Mouse (Mus musculus): ENCODE measurements at regions not wholly inside any gene's neighbourhood (a gene's known extent, or its start where the extent isn't known, plus 50 kb on each side); places are given as distances from the start of the nearest gene placed in this dataset.
"Not testable (repeated sequence)": the region's sequence is repeated elsewhere in the genome, so short reads cannot be mapped to it uniquely, and the experiment has no call there.

GRCm38 (mm10) chr10:38383161-38383560, 438.4 kb downstream of the Rfpl4b start:
- Histone ChIP-seq H3K27ac (ENCODE audit: low read length) (no peak overlapping the region), H3K4me1 (ENCODE audit: control insufficient read depth, insufficient read depth, low read length) (no peaks in the 10 kb centered on the region), H3K9me3 (replicated peaks; ENCODE audit: control insufficient read depth, low read length) (no peaks in the 10 kb centered on the region), H3K36me3 (ENCODE audit: control insufficient read depth, insufficient read depth, low read length) (no peaks in the 10 kb centered on the region), H3K4me2 (ENCODE audit: low read depth, low read length) (no peak overlapping the region), H3K27me3 (ENCODE audit: control insufficient read depth, insufficient read depth, low read length) (no peaks in the 10 kb centered on the region), H3K4me3 (replicated peaks; ENCODE audit: low read length) (no peak overlapping the region), H3K9ac (ENCODE audit: low read length) (no peak overlapping the region)
- no peak for ATAC-seq (ENCODE audit: insufficient read depth, low FRiP score)
- WGBS, result 29% methylated on average over 2 of the region's 2 CpGs

GRCm38 (mm10) chr10:38381873-38382296, 439.7 kb downstream of the Rfpl4b start:
- ATAC-seq (ENCODE audit: insufficient read depth, low FRiP score), result no peak
- Histone ChIP-seq H3K9me3 (replicated peaks; ENCODE audit: control insufficient read depth, low read length) (no peaks in the 10 kb centered on the region), H3K4me2 (ENCODE audit: low read depth, low read length) (no peak overlapping the region), H3K4me1 (ENCODE audit: control insufficient read depth, insufficient read depth, low read length) (no peaks in the 10 kb centered on the region), H3K27me3 (ENCODE audit: control insufficient read depth, insufficient read depth, low read length) (no peaks in the 10 kb centered on the region), H3K36me3 (ENCODE audit: control insufficient read depth, insufficient read depth, low read length) (no peaks in the 10 kb centered on the region), H3K9ac (ENCODE audit: low read length) (no peak overlapping the region), H3K4me3 (replicated peaks; ENCODE audit: low read length) (no peak overlapping the region), H3K27ac (ENCODE audit: low read length) (no peak overlapping the region)
- 83% methylated on average over 7 of the region's 7 CpGs for WGBS

- Histone ChIP-seq H3K36me3 (ENCODE audit: control insufficient read depth, insufficient read depth, low read length) (no peaks in the 10 kb centered on the region), H3K9me3 (replicated peaks; ENCODE audit: control insufficient read depth, low read length) (no peaks in the 10 kb centered on the region), H3K4me2 (ENCODE audit: low read depth, low read length) (no peak overlapping the region), H3K27ac (ENCODE audit: low read length) (no peak overlapping the region), H3K4me1 (ENCODE audit: control insufficient read depth, insufficient read depth, low read length) (no peaks in the 10 kb centered on the region), H3K9ac (ENCODE audit: low read length) (no peak overlapping the region), H3K27me3 (ENCODE audit: control insufficient read depth, insufficient read depth, low read length) (no peaks in the 10 kb centered on the region), H3K4me3 (replicated peaks; ENCODE audit: low read length) (no peak overlapping the region)
- 60% methylated on average over 2 of the region's 2 CpGs for WGBS
- no peak for ATAC-seq (ENCODE audit: insufficient read depth, low FRiP score)
These were observed 441.2 kb downstream of the Rfpl4b start for GRCm38 (mm10) chr10:38380388-38380787.

- H3K4me2 ChIP-seq (ENCODE audit: low read depth, low read length), result no peak overlapping the region
- 87% methylated on average over 2 of the region's 2 CpGs for WGBS
These were observed 454.8 kb downstream of the Rfpl4b start for GRCm38 (mm10) chr10:38366776-38367175.

GRCm38 (mm10) chr10:38364876-38365275, 456.7 kb downstream of the Rfpl4b start:
- no peaks in the 10 kb centered on the region for H3K4me1 ChIP-seq (ENCODE audit: control insufficient read depth, insufficient read depth, low read length)
- H3K27ac ChIP-seq (ENCODE audit: low read length), result no peak overlapping the region
- H3K4me2 ChIP-seq (ENCODE audit: low read depth, low read length), result no peak overlapping the region
- no peaks in the 10 kb centered on the region for H3K36me3 ChIP-seq (ENCODE audit: control insufficient read depth, insufficient read depth, low read length)
- H3K27me3 ChIP-seq (ENCODE audit: control insufficient read depth, insufficient read depth, low read length), result no peaks in the 10 kb centered on the region
- no peak overlapping the region for H3K4me3 ChIP-seq (replicated peaks; ENCODE audit: low read length)
- H3K9ac ChIP-seq (ENCODE audit: low read length), result no peak overlapping the region
- 79% methylated on average over 4 of the region's 4 CpGs for WGBS
- no peaks in the 10 kb centered on the region for H3K9me3 ChIP-seq (replicated peaks; ENCODE audit: control insufficient read depth, low read length)
- no peak for ATAC-seq (ENCODE audit: insufficient read depth, low FRiP score)

More at GRCm38 (mm10) chr10:38366776-38367175, 454.8 kb downstream of the Rfpl4b start:
- H3K9ac ChIP-seq (ENCODE audit: low read length), result no peak overlapping the region
- no peak overlapping the region for H3K27ac ChIP-seq (ENCODE audit: low read length)
- H3K36me3 ChIP-seq (ENCODE audit: control insufficient read depth, insufficient read depth, low read length), result no peaks in the 10 kb centered on the region
- H3K9me3 ChIP-seq (replicated peaks; ENCODE audit: control insufficient read depth, low read length), result no peaks in the 10 kb centered on the region
- no peaks in the 10 kb centered on the region for H3K4me1 ChIP-seq (ENCODE audit: control insufficient read depth, insufficient read depth, low read length)
- ATAC-seq (ENCODE audit: insufficient read depth, low FRiP score), result no peak
- no peaks in the 10 kb centered on the region for H3K27me3 ChIP-seq (ENCODE audit: control insufficient read depth, insufficient read depth, low read length)
- no peak overlapping the region for H3K4me3 ChIP-seq (replicated peaks; ENCODE audit: low read length)

GRCm38 (mm10) chr10:38357539-38358232, 463.9 kb downstream of the Rfpl4b start:
- Histone ChIP-seq H3K4me3 (replicated peaks; ENCODE audit: low read length) (no peak overlapping the region), H3K27ac (ENCODE audit: low read length) (no peak overlapping the region), H3K9me3 (replicated peaks; ENCODE audit: control insufficient read depth, low read length) (no peaks in the 10 kb centered on the region), H3K36me3 (ENCODE audit: control insufficient read depth, insufficient read depth, low read length) (no peaks in the 10 kb centered on the region), H3K4me2 (ENCODE audit: low read depth, low read length) (no peak overlapping the region), H3K27me3 (ENCODE audit: control insufficient read depth, insufficient read depth, low read length) (no peaks in the 10 kb centered on the region), H3K4me1 (ENCODE audit: control insufficient read depth, insufficient read depth, low read length) (no peaks in the 10 kb centered on the region), H3K9ac (ENCODE audit: low read length) (no peak overlapping the region)
- ATAC-seq (ENCODE audit: insufficient read depth, low FRiP score), result peak; percentile 58; the same call in 1 of the 2 replicates
- 49% methylated on average over 1 of the region's 1 CpGs for WGBS

GRCm38 (mm10) chr10:38353973-38354372, 467.6 kb downstream of the Rfpl4b start:
- H3K9me3 ChIP-seq (replicated peaks; ENCODE audit: control insufficient read depth, low read length), result no peaks in the 10 kb centered on the region
- 42% methylated on average over 2 of the region's 2 CpGs for WGBS
- no peak overlapping the region for H3K4me2 ChIP-seq (ENCODE audit: low read depth, low read length)
- H3K4me3 ChIP-seq (replicated peaks; ENCODE audit: low read length), result no peak overlapping the region
- no peak for ATAC-seq (ENCODE audit: insufficient read depth, low FRiP score)
- no peaks in the 10 kb centered on the region for H3K27me3 ChIP-seq (ENCODE audit: control insufficient read depth, insufficient read depth, low read length)
- no peaks in the 10 kb centered on the region for H3K36me3 ChIP-seq (ENCODE audit: control insufficient read depth, insufficient read depth, low read length)
- no peak overlapping the region for H3K27ac ChIP-seq (ENCODE audit: low read length)
- no peak overlapping the region for H3K9ac ChIP-seq (ENCODE audit: low read length)
- H3K4me1 ChIP-seq (ENCODE audit: control insufficient read depth, insufficient read depth, low read length), result no peaks in the 10 kb centered on the region

GRCm38 (mm10) chr10:38353526-38353925, 468.1 kb downstream of the Rfpl4b start:
- 40% methylated on average over 5 of the region's 5 CpGs for WGBS
- Histone ChIP-seq H3K27me3 (ENCODE audit: control insufficient read depth, insufficient read depth, low read length) (no peaks in the 10 kb centered on the region), H3K4me2 (ENCODE audit: low read depth, low read length) (no peak overlapping the region), H3K4me1 (ENCODE audit: control insufficient read depth, insufficient read depth, low read length) (no peaks in the 10 kb centered on the region), H3K9me3 (replicated peaks; ENCODE audit: control insufficient read depth, low read length) (no peaks in the 10 kb centered on the region), H3K9ac (ENCODE audit: low read length) (no peak overlapping the region), H3K36me3 (ENCODE audit: control insufficient read depth, insufficient read depth, low read length) (no peaks in the 10 kb centered on the region), H3K4me3 (replicated peaks; ENCODE audit: low read length) (no peak overlapping the region), H3K27ac (ENCODE audit: low read length) (no peak overlapping the region)
- ATAC-seq (ENCODE audit: insufficient read depth, low FRiP score), result no peak

- not testable (repeated sequence) for H3K9ac ChIP-seq (ENCODE audit: low read length); H3K36me3 ChIP-seq (ENCODE audit: control insufficient read depth, insufficient read depth, low read length); H3K4me1 ChIP-seq (ENCODE audit: control insufficient read depth, insufficient read depth, low read length); H3K27ac ChIP-seq (ENCODE audit: low read length); ATAC-seq (ENCODE audit: insufficient read depth, low FRiP score); H3K4me3 ChIP-seq (replicated peaks; ENCODE audit: low read length); H3K9me3 ChIP-seq (replicated peaks; ENCODE audit: control insufficient read depth, low read length); H3K27me3 ChIP-seq (ENCODE audit: control insufficient read depth, insufficient read depth, low read length); H3K4me2 ChIP-seq (ENCODE audit: low read depth, low read length)
- WGBS, result 39% methylated on average over 8 of the region's 8 CpGs
These were observed 474.6 kb downstream of the Rfpl4b start for GRCm38 (mm10) chr10:38347029-38347428.
